Mouse (Mus musculus) liver, postnatal 0 days (tissue): Measurements from ENCODE around the gene Fbxl21.

Experiments used
- CTCF ChIP-seq: sonication (generic); IDR thresholded peaks from 2 replicates; pipeline ENCODE4 v1.5.1; 2016; ENCODE audit warnings: antibody characterized with exemption, low read depth
- EP300 ChIP-seq: IDR thresholded peaks from 2 replicates; pipeline ENCODE4 v1.6.1; 2016; ENCODE audit warnings: antibody characterized with exemption, low read depth, mild to moderate bottlenecking

- TF ChIP-seq CTCF (no peak), EP300 (no peak)
Measured at GRCm38 (mm10) chr13:56527846-56528245, 5.6 kb downstream of the Fbxl21 start.
